In genomic region chr17:44153871-44154270, GRCm38 (mm10) we compare ENCODE assay signal across 18 mouse cellular contexts.
"Had no signal": no experiment of that assay in that cellular context is flagged by ENCODE, and none has a peak within 500 bp of the region (broad histone marks: within the 10 kb centered on the region; RNA-seq: fewer than 3 reads in every experiment).

No protein-coding gene starts in this region.

- H3K9ac ChIP-seq: liver, embryonic 13.5 days; liver, embryonic 15.5 days; midbrain, embryonic 13.5 days; midbrain, embryonic 15.5 days; neural tube, embryonic 12.5 days had no signal

- H3K27ac ChIP-seq: liver, embryonic 13.5 days; liver, embryonic 15.5 days; macrophage; midbrain, embryonic 13.5 days; midbrain, embryonic 15.5 days; neural tube, embryonic 12.5 days had no signal

- H3K4me1 ChIP-seq: liver, embryonic 13.5 days; liver, embryonic 15.5 days; midbrain, embryonic 13.5 days; midbrain, embryonic 15.5 days; neural tube, embryonic 12.5 days had no signal

- ATAC-seq: midbrain, embryonic 13.5 days; midbrain, embryonic 15.5 days had no signal

- DNase-seq: liver; liver, embryonic 13.5 days; retina, postnatal 1 day; right cerebral cortex, adult 18-20 months; right cerebral cortex, postnatal 25 days; right cerebral cortex, postnatal 4 days; spleen, adult 18-20 months; thymus, adult 18-20 months; thymus, postnatal 14 days; thymus, postnatal 36 days had no signal

- H3K4me3 ChIP-seq: liver, embryonic 13.5 days; liver, embryonic 15.5 days; megakaryocyte, embryonic 14.5 days; midbrain, embryonic 13.5 days; midbrain, embryonic 15.5 days; neural tube, embryonic 12.5 days had no signal

- H3K9me3 ChIP-seq: liver, embryonic 13.5 days; liver, embryonic 15.5 days; megakaryocyte, embryonic 14.5 days; midbrain, embryonic 13.5 days; midbrain, embryonic 15.5 days; neural tube, embryonic 12.5 days had no signal

- H3K4me2 ChIP-seq: liver, embryonic 11.5 days; liver, embryonic 13.5 days; liver, embryonic 15.5 days; midbrain, embryonic 11.5 days; midbrain, embryonic 13.5 days; midbrain, embryonic 15.5 days; neural tube, embryonic 12.5 days had no signal

- H3K36me3 ChIP-seq: liver, embryonic 13.5 days; liver, embryonic 15.5 days; midbrain, embryonic 13.5 days; midbrain, embryonic 15.5 days; neural tube, embryonic 12.5 days had no signal

- H3K27me3 ChIP-seq: liver, embryonic 13.5 days; liver, embryonic 15.5 days; midbrain, embryonic 13.5 days; midbrain, embryonic 15.5 days; neural tube, embryonic 12.5 days had no signal
